Mouse (Mus musculus) hindbrain, embryonic 15.5 days (tissue): ENCODE data around the gene Ncoa1. TPM values are rescaled to one million over a fixed set of nuclear protein-coding genes. Genes with fewer than 3 reads are reported as not detected.
"Not testable (repeated sequence)": the region's sequence is repeated elsewhere in the genome, so short reads cannot be mapped to it uniquely, and the experiment has no call there.

Source experiments
- ATAC-seq: fragments of 200-750 bp; cut with Nextera tagmentation; 2 replicates; pipeline ENCODE4 v1.8.0; 2017; ENCODE audit warnings: low read depth, moderate number of reproducible peaks, moderate TSS enrichment; ENCODE audit not compliant: low FRiP score
- H3K27ac ChIP-seq: fragments of 300-500 bp; sonication (generic); replicated peaks from 2 replicates; pipeline ENCODE4 v1.5.1; 2015; ENCODE audit warnings: mild to moderate bottlenecking, inconsistent platforms
- H3K27me3 ChIP-seq: fragments of 300-500 bp; sonication (generic); 2 replicates; pipeline ENCODE4 v1.6.1; 2015; ENCODE audit warnings: control low read depth, inconsistent platforms
- H3K36me3 ChIP-seq: fragments of 300-500 bp; sonication (generic); 2 replicates; pipeline ENCODE4 v1.6.1; 2015; ENCODE audit warnings: control low read depth, inconsistent platforms
- H3K4me1 ChIP-seq: fragments of 300-500 bp; sonication (generic); replicated peaks from 2 replicates; pipeline ENCODE4 v1.6.1; 2015; ENCODE audit warnings: control low read depth, inconsistent platforms
- H3K4me2 ChIP-seq: fragments of 300-500 bp; sonication (generic); 2 replicates; pipeline ENCODE4 v1.6.1; 2015; ENCODE audit warnings: moderate library complexity, mild to moderate bottlenecking, inconsistent platforms
- H3K4me3 ChIP-seq: fragments of 300-500 bp; sonication (generic); 2 replicates; pipeline ENCODE4 v1.5.1; 2015; ENCODE audit warnings: mild to moderate bottlenecking, inconsistent platforms
- H3K9ac ChIP-seq: fragments of 300-500 bp; sonication (generic); 2 replicates; pipeline ENCODE4 v1.6.1; 2015; ENCODE audit warnings: inconsistent platforms
- H3K9me3 ChIP-seq: fragments of 300-500 bp; sonication (generic); 2 replicates; pipeline ENCODE4 v1.6.1; 2016; ENCODE audit warnings: control low read depth, inconsistent platforms
- WGBS: fragments of 180-500 bp; shearing (Covaris S2); methylation state at CpG from one replicate; pipeline ENCODE4 v1.1.7; 2015; 5-methylcytosine and 5-hydroxymethylcytosine counted together
- polyA plus RNA-seq: library from polyadenylated mRNA; unstranded; fragments of >200 nt; fragmentation: Nextera tagmentation; extraction: Ambion mirVana; gene quantifications from 2 replicates; pipeline ENCODE4 v1.2.1, GENCODE M21; 2015

Gene Ncoa1
- polyA plus RNA-seq, 1 experiment from 2014 or later = 16.8 TPM

DNA sequence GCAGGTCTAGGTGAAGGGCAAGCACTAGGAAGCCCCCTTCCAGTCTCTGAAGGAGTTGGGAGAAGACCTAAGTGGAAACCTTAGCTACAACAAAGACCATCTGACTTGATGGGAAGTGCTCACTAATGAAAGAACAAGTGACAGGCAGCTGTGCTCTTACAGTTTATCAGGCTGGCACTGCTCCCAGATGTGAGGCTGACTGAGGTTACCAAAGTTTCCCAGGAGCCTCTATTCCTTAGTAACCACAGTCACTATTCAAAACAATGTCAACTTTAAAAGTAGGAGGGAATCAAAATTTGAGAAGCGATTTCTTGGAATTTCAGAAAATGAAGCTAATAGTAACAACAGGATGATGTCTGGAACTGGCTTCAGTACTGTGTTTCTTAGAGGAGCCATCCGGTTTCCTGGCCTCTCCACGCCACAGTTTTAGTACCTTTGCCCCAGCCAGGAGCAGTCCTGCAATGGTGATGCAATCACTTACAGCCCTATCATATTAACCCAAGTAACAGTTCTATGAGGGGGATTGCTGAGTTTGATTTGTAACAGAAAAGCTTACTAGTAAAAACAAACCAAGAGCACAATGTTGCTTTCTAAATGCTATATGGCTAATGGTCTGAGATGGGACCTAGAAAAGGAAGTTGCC, 90.8 kb downstream of the Ncoa1 start:
- 93% methylated on average over 3 of the region's 3 CpGs for WGBS

GRCm38 (mm10) chr12:4383061-4383460, 93.9 kb downstream of the Ncoa1 start:
- H3K9me3 ChIP-seq = no peaks in the 10 kb centered on the region
- no peak overlapping the region for H3K27ac ChIP-seq
- no peak overlapping the region for H3K9ac ChIP-seq
- no peaks in the 10 kb centered on the region for H3K36me3 ChIP-seq
- H3K27me3 ChIP-seq = no peaks in the 10 kb centered on the region
- no peak overlapping the region for H3K4me3 ChIP-seq
- no peak for ATAC-seq
- 0 out of 2 replicates have a peak, but pooled peaks cover 4% of the 10 kb centered on the region for H3K4me1 ChIP-seq
- H3K4me2 ChIP-seq = no peak overlapping the region
- WGBS = 91% methylated on average over 3 of the region's 3 CpGs

More for the DNA sequence above, 90.8 kb downstream of the Ncoa1 start:
- Histone ChIP-seq H3K4me2 (no peak overlapping the region), H3K27me3 (no peaks in the 10 kb centered on the region), H3K4me3 (no peak overlapping the region), H3K4me1 (0 out of 2 replicates have a peak, but pooled peaks cover 4% of the 10 kb centered on the region), H3K9me3 (no peaks in the 10 kb centered on the region), H3K9ac (no peak overlapping the region), H3K27ac (no peak overlapping the region), H3K36me3 (no peaks in the 10 kb centered on the region)
- ATAC-seq = no peak

DNA sequence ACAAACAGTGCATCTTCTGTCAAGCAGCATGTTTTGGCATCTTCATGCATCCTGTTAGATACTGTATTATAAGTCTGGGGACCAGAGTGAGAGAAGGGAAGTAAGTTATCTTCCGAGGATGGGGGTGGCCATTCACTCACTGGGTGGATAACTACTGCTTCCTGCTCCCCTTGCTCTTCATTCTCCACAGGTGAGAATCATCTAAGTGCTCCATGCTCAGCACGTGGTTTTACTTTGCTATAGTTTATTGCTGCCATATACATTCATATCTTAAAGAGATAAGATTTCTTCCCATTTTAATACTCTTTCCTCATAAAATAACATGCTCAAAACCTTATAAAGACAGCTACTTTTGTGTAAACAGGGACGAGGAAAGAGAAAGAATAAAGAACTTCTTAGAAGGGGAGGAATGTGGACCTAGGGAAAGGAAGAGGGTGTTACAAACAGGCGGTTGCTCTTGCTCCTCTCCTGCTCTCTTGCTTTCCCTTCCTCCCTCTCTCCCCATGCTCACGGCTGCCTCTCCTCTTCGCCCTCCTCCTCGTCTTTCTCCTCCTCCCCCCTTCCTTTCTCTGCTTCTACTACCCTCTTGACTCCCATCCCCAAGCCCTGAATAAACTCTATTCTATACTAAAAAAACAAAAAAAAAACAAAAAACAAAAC, 97.6 kb downstream of the Ncoa1 start:
- ATAC-seq = no peak
- Histone ChIP-seq H3K9ac (no peak overlapping the region), H3K4me3 (no peak overlapping the region), H3K27me3 (no peaks in the 10 kb centered on the region), H3K4me2 (no peak overlapping the region), H3K9me3 (no peaks in the 10 kb centered on the region), H3K4me1 (0 out of 2 replicates have a peak, but pooled peaks cover 14% of the 10 kb centered on the region), H3K27ac (no peak overlapping the region), H3K36me3 (no peaks in the 10 kb centered on the region)
- 59% methylated on average over 7 of the region's 7 CpGs for WGBS

GRCm38 (mm10) chr12:4376475-4376874, 100.5 kb downstream of the Ncoa1 start:
- 0 out of 2 replicates have a peak, but pooled peaks have one; percentile 42 for ATAC-seq
- no peak overlapping the region for H3K9ac ChIP-seq
- no peak overlapping the region for H3K4me2 ChIP-seq
- no peak overlapping the region for H3K4me3 ChIP-seq
- no peaks in the 10 kb centered on the region for H3K9me3 ChIP-seq
- no peaks in the 10 kb centered on the region for H3K36me3 ChIP-seq
- H3K4me1 ChIP-seq = 0 out of 2 replicates have a peak, but pooled peaks cover 18% of the 10 kb centered on the region
- H3K27ac ChIP-seq = no peak overlapping the region
- WGBS = 59% methylated on average over 4 of the region's 4 CpGs
- H3K27me3 ChIP-seq = no peaks in the 10 kb centered on the region

DNA sequence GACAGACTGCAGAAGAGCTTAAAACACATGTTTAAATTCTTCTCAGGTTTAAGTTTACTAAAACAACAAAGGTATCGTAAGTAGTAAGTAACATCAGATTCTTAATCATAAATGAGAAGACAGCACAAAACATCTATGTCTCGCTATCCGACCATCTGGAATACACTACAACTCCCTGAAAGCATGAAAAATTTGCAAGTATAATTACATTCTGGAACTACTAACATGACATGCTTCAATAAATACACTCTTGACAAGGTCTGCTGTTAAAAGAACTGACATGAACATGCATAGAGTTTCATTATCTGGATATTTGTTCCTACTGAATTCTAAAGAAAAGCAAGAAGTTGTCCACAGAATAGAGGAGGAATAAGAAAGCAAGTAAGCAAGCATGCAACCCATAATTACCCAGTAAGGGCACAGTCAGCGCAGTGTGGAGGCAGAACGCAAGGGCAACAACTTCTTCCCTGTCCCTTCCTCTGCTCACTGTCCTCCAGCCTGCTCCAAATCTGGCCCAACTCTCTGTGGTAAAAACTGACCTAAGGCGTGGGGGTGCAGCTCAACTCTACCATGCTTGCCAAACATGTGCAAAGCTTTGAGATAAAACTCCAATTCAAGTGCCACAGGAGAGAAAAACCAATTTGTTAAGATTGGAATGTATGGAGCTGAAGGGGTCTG, 102.0 kb downstream of the Ncoa1 start:
- ATAC-seq = no peak
- Histone ChIP-seq H3K27me3 (no peaks in the 10 kb centered on the region), H3K4me3 (no peak overlapping the region), H3K27ac (no peak overlapping the region), H3K36me3 (no peaks in the 10 kb centered on the region), H3K4me1 (0 out of 2 replicates have a peak, but pooled peaks cover 18% of the 10 kb centered on the region), H3K4me2 (no peak overlapping the region), H3K9ac (no peak overlapping the region), H3K9me3 (no peaks in the 10 kb centered on the region)
- WGBS = 54% methylated on average over 6 of the region's 6 CpGs

GRCm38 (mm10) chr12:4371406-4371805, 105.6 kb downstream of the Ncoa1 start:
- Histone ChIP-seq H3K4me1 (0 out of 2 replicates have a peak, but pooled peaks cover 13% of the 10 kb centered on the region), H3K4me2 (no peak overlapping the region), H3K27ac (no peak overlapping the region), H3K9ac (no peak overlapping the region), H3K4me3 (no peak overlapping the region), H3K27me3 (no peaks in the 10 kb centered on the region), H3K9me3 (no peaks in the 10 kb centered on the region), H3K36me3 (no peaks in the 10 kb centered on the region)
- 53% methylated on average over 1 of the region's 1 CpGs for WGBS
- no peak for ATAC-seq

DNA sequence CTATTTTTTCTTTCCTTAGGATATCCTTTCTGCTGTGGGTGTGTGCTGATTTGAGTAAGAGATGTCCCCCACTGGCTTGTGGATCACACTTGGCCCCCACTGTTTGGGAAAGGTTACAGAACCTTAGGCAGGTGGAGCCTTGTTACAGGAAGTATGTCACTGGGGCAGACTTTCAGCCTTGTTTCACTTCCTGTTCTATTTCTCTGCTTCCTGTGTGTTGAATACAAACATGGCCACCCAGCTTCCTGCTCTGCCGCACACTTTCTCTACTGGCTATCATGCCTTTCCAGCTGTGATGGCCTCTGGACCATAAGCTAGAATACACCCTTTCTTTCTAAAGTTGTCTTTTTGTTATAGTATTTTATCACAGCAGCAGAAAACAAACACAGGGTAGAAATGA, 111.0 kb downstream of the Ncoa1 start:
- H3K36me3 ChIP-seq = no peaks in the 10 kb centered on the region
- H3K4me2 ChIP-seq = no peak overlapping the region
- no peak for ATAC-seq
- H3K4me3 ChIP-seq = no peak overlapping the region
- no peak overlapping the region for H3K27ac ChIP-seq
- no peaks in the 10 kb centered on the region for H3K4me1 ChIP-seq
- no peaks in the 10 kb centered on the region for H3K27me3 ChIP-seq
- no peaks in the 10 kb centered on the region for H3K9me3 ChIP-seq
- 88% methylated on average over 1 of the region's 1 CpGs for WGBS
- H3K9ac ChIP-seq = no peak overlapping the region

DNA sequence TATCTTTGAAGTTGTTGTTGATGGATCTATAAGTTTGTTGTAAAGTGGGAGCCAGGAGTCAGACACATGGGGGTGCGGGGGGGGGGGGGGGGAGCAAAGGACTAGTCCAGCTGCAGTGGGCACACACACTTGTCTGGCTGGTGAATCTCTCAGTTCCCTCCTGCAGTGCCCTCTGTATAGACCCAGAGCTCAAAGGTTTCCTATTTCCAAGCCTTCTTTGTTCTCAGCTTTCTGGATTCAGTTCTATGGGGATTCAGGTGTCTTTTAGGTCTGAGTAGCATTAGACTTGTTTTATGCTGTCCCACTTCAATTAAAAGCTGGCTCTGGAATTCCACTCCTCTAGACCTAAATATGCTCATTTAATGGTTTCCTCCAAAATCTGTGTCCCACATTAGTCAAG, 117.5 kb downstream of the Ncoa1 start:
- WGBS = 11% methylated on average over 1 of the region's 1 CpGs
- no peaks in the 10 kb centered on the region for H3K27me3 ChIP-seq
- H3K9me3 ChIP-seq = no peaks in the 10 kb centered on the region
- no peak overlapping the region for H3K9ac ChIP-seq
- H3K27ac ChIP-seq = no peak overlapping the region
- no peak overlapping the region for H3K4me2 ChIP-seq
- no peak overlapping the region for H3K4me3 ChIP-seq
- no peak for ATAC-seq
- no peaks in the 10 kb centered on the region for H3K4me1 ChIP-seq
- H3K36me3 ChIP-seq = no peaks in the 10 kb centered on the region

GRCm38 (mm10) chr12:4358653-4359052, 118.3 kb downstream of the Ncoa1 start:
- not testable (repeated sequence) for H3K4me3 ChIP-seq, H3K27me3 ChIP-seq, H3K9me3 ChIP-seq, H3K27ac ChIP-seq, H3K4me1 ChIP-seq, H3K4me2 ChIP-seq, H3K36me3 ChIP-seq, ATAC-seq, H3K9ac ChIP-seq
- WGBS = 21% methylated on average over 2 of the region's 2 CpGs

DNA sequence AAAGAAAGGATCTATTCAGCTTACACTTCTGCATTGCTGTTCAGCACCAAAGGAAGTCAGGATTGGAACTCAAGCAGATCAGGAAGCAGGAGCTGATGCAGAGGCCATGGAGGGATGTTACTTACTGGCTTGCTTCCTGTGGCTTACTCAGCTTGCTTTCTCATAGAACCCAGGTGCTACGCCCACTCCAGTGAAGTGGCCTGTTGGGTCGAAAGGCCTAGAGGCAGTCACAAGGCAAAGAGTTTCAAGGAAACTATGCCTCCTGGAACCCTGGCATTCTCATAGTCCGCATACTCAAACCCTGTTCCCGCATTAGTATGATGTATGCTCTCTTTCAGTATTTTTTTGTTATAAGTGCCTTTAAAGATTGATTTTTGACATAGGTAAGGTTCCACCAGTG, 118.9 kb downstream of the Ncoa1 start:
- Histone ChIP-seq H3K9me3 (no peaks in the 10 kb centered on the region), H3K4me1 (no peaks in the 10 kb centered on the region), H3K4me2 (no peak overlapping the region), H3K4me3 (no peak overlapping the region), H3K9ac (no peak overlapping the region), H3K27ac (no peak overlapping the region), H3K27me3 (no peaks in the 10 kb centered on the region), H3K36me3 (peaks cover 3% of the 10 kb centered on the region; the same call in 1 of the 2 replicates)
- no peak for ATAC-seq
- 96% methylated on average over 4 of the region's 4 CpGs for WGBS

- H3K9me3 ChIP-seq = no peaks in the 10 kb centered on the region
- H3K9ac ChIP-seq = no peak overlapping the region
- ATAC-seq = no peak; the same call in 1 of the 2 replicates
- H3K27me3 ChIP-seq = no peaks in the 10 kb centered on the region
- H3K4me3 ChIP-seq = no peak overlapping the region
- no peak overlapping the region for H3K4me2 ChIP-seq
- H3K36me3 ChIP-seq = peaks cover 3% of the 10 kb centered on the region; the same call in 1 of the 2 replicates
- WGBS = 94% methylated on average over 5 of the region's 5 CpGs
- no peaks in the 10 kb centered on the region for H3K4me1 ChIP-seq
- no peak overlapping the region for H3K27ac ChIP-seq
These were observed 120.0 kb downstream of the Ncoa1 start for GRCm38 (mm10) chr12:4356834-4357445.
